Mouse (Mus musculus) heart, postnatal 0 days (tissue): ENCODE data around the gene Ap2m1. TPM values are rescaled to one million over a fixed set of nuclear protein-coding genes. Genes with fewer than 3 reads are reported as not detected.

ENCODE experiments used
- ATAC-seq: fragments of 200-750 bp; cut with Nextera tagmentation; 2 replicates; pipeline ENCODE4 v1.8.0; 2017; ENCODE audit warnings: low read depth, moderate number of reproducible peaks, moderate library complexity; ENCODE audit not compliant: insufficient read depth
- DNase-seq: peaks from one replicate; pipeline ENCODE4 v3.0.0-alpha.2; 2016; ENCODE audit warnings: low spot score
- H3K27ac ChIP-seq: fragments of 300-500 bp; sonication (generic); 2 replicates; pipeline ENCODE4 v1.5.1; 2014; ENCODE audit warnings: low read depth, mild to moderate bottlenecking
- H3K27me3 ChIP-seq: fragments of 300-500 bp; sonication (generic); 2 replicates; pipeline ENCODE4 v1.6.1; 2014; ENCODE audit warnings: low read length, mixed read lengths; ENCODE audit not compliant: control insufficient read depth, insufficient read depth
- H3K36me3 ChIP-seq: fragments of 300-500 bp; sonication (generic); replicated peaks from 2 replicates; pipeline ENCODE4 v1.6.1; 2014; ENCODE audit warnings: low read length, mixed read lengths; ENCODE audit not compliant: control insufficient read depth, insufficient read depth
- H3K4me1 ChIP-seq: fragments of 300-500 bp; sonication (generic); 2 replicates; pipeline ENCODE4 v1.6.1; 2014; ENCODE audit warnings: antibody characterized with exemption; ENCODE audit not compliant: control insufficient read depth, insufficient read depth
- H3K4me2 ChIP-seq: fragments of 300-500 bp; sonication (generic); 2 replicates; pipeline ENCODE4 v1.6.1; 2014; ENCODE audit warnings: low read depth, mild to moderate bottlenecking, low read length, moderate library complexity
- H3K4me3 ChIP-seq: fragments of 300-500 bp; sonication (generic); 2 replicates; pipeline ENCODE4 v1.5.1; 2014; ENCODE audit warnings: low read depth, low read length
- H3K9ac ChIP-seq: fragments of 300-500 bp; sonication (generic); replicated peaks from 2 replicates; pipeline ENCODE4 v1.6.1; 2014; ENCODE audit warnings: low read depth, low read length, mixed read lengths
- H3K9me3 ChIP-seq: fragments of 300-500 bp; sonication (generic); replicated peaks from 2 replicates; pipeline ENCODE4 v1.6.1; 2016; ENCODE audit warnings: low read length; ENCODE audit not compliant: control insufficient read depth
- CTCF ChIP-seq: IDR thresholded peaks from 2 replicates; pipeline ENCODE4 v1.5.1; 2016; ENCODE audit warnings: antibody characterized with exemption, control low read depth, low read depth
- EP300 ChIP-seq: IDR thresholded peaks from 2 replicates; pipeline ENCODE4 v1.6.1; 2016; ENCODE audit warnings: antibody characterized with exemption, low read depth
- WGBS: fragments of 180-500 bp; shearing (Covaris S2); extraction: QIAGEN DNeasy Blood & Tissue Kit; methylation state at CpG from one replicate; pipeline ENCODE4 v1.1.7; 2014; 5-methylcytosine and 5-hydroxymethylcytosine counted together
- polyA plus RNA-seq: library from polyadenylated mRNA; unstranded; fragments of >200 nt; fragmentation: Nextera tagmentation; extraction: Ambion mirVana; gene quantifications from 2 replicates; pipeline ENCODE4 v1.2.1, GENCODE M21; 2015
- total RNA-seq: library from RNA; depleted of rRNA; stranded (reverse); fragments of >200 nt; gene quantifications from 2 replicates; pipeline ENCODE4 v1.2.3, GENCODE M21; 2014; ENCODE audit warnings: low replicate concordance; rRNA removed

Ap2m1 gene
- total and polyA plus RNA-seq, 2 experiments from 2014 or later: 363 to 429 TPM

DNA sequence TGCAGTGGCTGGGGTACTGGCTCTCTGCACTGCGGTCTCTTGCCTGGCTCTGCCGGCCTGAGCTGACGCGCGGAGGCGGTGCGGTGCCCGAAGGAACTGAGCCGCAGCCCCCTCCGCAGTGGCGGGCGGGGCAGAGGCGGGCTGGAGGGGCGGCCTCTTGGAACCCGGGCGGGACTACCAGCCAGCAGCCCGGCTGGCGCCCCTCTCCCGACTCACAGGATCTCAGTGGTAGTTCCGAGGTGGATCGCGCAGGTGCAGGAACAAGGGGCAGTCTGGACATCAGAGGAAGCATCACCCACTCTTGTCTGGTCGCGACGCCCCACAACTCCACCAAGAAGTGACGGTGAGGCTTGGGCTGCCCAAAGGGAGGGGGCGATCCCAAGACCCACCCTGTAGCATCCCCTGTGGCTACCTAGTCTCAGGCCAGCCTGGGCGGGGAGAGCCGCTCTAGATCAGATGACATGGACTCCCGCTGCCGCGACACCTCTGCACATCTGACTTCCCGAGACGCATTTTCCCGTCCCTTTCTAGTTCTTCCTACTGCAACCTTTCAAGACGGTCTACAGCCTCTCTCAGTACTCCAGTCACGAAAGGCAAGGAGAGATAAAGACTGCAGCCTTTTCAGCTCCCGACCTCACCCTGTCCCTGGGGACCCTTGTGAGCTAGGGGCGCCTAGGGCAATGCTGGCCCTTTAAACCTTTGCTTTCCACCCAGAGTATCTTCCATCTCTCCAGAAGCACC is 54.8 kb downstream of the Ap2m1 start:
- H3K27me3 ChIP-seq: peaks cover 58% of the 10 kb centered on the region

DNA sequence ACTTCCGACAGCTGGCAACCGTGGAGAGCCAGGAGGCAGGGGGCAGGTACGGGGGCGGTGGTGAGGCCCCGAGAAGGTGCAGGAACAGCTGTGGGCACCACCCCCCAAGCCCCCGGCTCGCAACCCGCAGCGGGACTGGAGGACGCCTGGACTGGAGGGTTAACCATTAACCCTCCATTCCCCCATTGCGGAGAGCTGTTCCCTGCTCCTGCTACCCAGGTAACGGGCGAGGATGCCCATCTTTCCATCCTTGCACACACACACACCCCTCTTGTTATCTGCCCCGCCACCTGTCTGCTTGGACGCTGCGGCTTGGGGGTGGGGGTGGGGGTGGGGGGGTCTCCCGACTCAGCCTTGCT is 55.4 kb downstream of the Ap2m1 start:
- WGBS: 5% methylated on average over 17 of the region's 17 CpGs

More for the DNA sequence above, 54.8 kb downstream of the Ap2m1 start:
- Histone ChIP-seq H3K9me3 (no peaks in the 10 kb centered on the region), H3K27ac (no peak overlapping the region), H3K36me3 (no peaks in the 10 kb centered on the region), H3K9ac (0 out of 2 replicates have a peak overlapping the region, but pooled peaks have one; percentile 7), H3K4me1 (peaks cover 11% of the 10 kb centered on the region; the same call in 1 of the 2 replicates), H3K4me3 (peak overlapping the region; percentile 52), H3K4me2 (peak overlapping the region; percentile 75)
- TF ChIP-seq CTCF (no peak), EP300 (no peak)
- DNase-seq: no peak
- ATAC-seq: no peak
- under 1% methylated on average over 39 of the region's 39 CpGs for WGBS

DNA sequence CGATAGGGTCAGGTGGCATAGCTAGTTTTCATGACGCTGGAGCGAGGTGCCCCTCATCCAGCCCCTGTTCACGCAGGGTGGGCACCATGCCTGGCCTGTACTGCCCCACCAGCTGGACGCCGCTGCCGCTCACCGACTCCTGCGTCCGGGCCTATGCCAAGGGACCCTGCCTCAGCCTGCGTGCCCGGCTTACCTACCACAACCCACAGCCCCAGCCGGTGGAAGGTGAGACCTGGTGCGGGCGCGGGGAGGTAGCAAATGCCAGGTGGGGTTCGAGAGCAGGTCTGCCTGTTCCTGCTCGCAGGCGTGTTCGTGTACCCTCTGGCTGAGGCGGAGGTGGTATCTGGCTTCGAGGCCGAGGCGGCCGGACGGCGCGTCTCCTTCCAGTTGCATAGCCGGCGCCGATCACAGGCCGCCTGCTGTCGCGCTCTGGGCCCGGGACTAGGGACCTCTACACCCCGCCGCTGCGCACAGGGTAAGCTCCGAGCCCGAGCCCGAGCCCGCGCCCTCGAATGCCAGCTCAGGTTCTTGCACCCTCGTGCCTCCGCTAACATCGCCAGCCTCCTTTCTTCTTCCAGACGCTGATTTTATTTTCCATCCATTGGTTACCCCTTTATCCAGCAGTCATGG is 55.9 kb downstream of the Ap2m1 start:
- DNase-seq: no peak
- no peak overlapping the region for H3K9ac ChIP-seq
- WGBS: 5% methylated on average over 48 of the region's 48 CpGs

More for the DNA sequence above, 55.4 kb downstream of the Ap2m1 start:
- H3K27me3 ChIP-seq: peaks cover 58% of the 10 kb centered on the region
- H3K27ac ChIP-seq: no peak overlapping the region
- ATAC-seq (0 out of 2 replicates have a peak, but pooled peaks have one; percentile 14), DNase-seq (no peak)
- peak overlapping the region; percentile 75 for H3K4me2 ChIP-seq
- TF ChIP-seq EP300 (no peak), CTCF (no peak)
- H3K4me1 ChIP-seq: peaks cover 11% of the 10 kb centered on the region; the same call in 1 of the 2 replicates
- no peaks in the 10 kb centered on the region for H3K9me3 ChIP-seq
- H3K36me3 ChIP-seq: no peaks in the 10 kb centered on the region
- peak overlapping the region; percentile 52 for H3K4me3 ChIP-seq
- H3K9ac ChIP-seq: no peak overlapping the region

More for the DNA sequence above, 55.9 kb downstream of the Ap2m1 start:
- peak overlapping the region; percentile 12; the same call in 1 of the 2 replicates for H3K4me2 ChIP-seq
- peaks cover 62% of the 10 kb centered on the region for H3K27me3 ChIP-seq
- no peak for ATAC-seq
- H3K4me1 ChIP-seq: peaks cover 11% of the 10 kb centered on the region; the same call in 1 of the 2 replicates
- no peak for TF ChIP-seq EP300
- no peak for TF ChIP-seq CTCF
- H3K36me3 ChIP-seq: no peaks in the 10 kb centered on the region
- H3K9me3 ChIP-seq: no peaks in the 10 kb centered on the region
- peak overlapping the region; percentile 15; the same call in 1 of the 2 replicates for H3K4me3 ChIP-seq
- H3K27ac ChIP-seq: no peak overlapping the region

Other genes with a start within 250 kb of the Ap2m1 start
- gene Parl, start 233.1 kb upstream of the Ap2m1 start, total RNA-seq: 46.7 and 137 TPM in 2 replicates
- gene Parl, start 233.1 kb upstream of the Ap2m1 start, polyA plus RNA-seq: 114 and 119 TPM in 2 replicates
- gene Cyp2ab1, start 210.1 kb upstream of the Ap2m1 start, total RNA-seq: not detected in 2 replicates
- 0.12 TPM in 1 of 2 replicates, not detected in the other for gene Cyp2ab1, start 210.1 kb upstream of the Ap2m1 start, polyA plus RNA-seq
- gene Abcc5, start 109.1 kb upstream of the Ap2m1 start, total RNA-seq: 60.7 and 64.3 TPM in 2 replicates
- 26.0 and 29.9 TPM in 2 replicates for gene Abcc5, start 109.1 kb upstream of the Ap2m1 start, polyA plus RNA-seq
- gene Eif2b5, start 36.7 kb upstream of the Ap2m1 start, total RNA-seq: 67.6 and 86.3 TPM in 2 replicates
- gene Eif2b5, start 36.7 kb upstream of the Ap2m1 start, polyA plus RNA-seq: 60.0 and 60.2 TPM in 2 replicates
- gene Dvl3, start 18.5 kb upstream of the Ap2m1 start, total RNA-seq: 30.1 and 36.9 TPM in 2 replicates
- gene Dvl3, start 18.5 kb upstream of the Ap2m1 start, polyA plus RNA-seq: 10.0 and 11.4 TPM in 2 replicates
- 47.1 and 76.5 TPM in 2 replicates for gene Abcf3, start 13.1 kb downstream of the Ap2m1 start, total RNA-seq
- 42.2 and 44.3 TPM in 2 replicates for gene Abcf3, start 13.1 kb downstream of the Ap2m1 start, polyA plus RNA-seq
- gene Vwa5b2, start 54.0 kb downstream of the Ap2m1 start, total RNA-seq: 0.46 TPM in 1 of 2 replicates, not detected in the other
- gene Vwa5b2, start 54.0 kb downstream of the Ap2m1 start, polyA plus RNA-seq: 0.04 TPM in 1 of 2 replicates, not detected in the other
- gene Eef1akmt4, start 76.1 kb downstream of the Ap2m1 start, total RNA-seq: 9.5 and 18.9 TPM in 2 replicates
- gene Eef1akmt4, start 76.1 kb downstream of the Ap2m1 start, polyA plus RNA-seq: 11.2 and 12.6 TPM in 2 replicates
- gene Gm49333, start 76.1 kb downstream of the Ap2m1 start, total RNA-seq: not detected in 2 replicates
- gene Gm49333, start 76.1 kb downstream of the Ap2m1 start, polyA plus RNA-seq: not detected in 2 replicates
- gene Alg3, start 76.3 kb downstream of the Ap2m1 start, total RNA-seq: 15.3 and 21.6 TPM in 2 replicates
- gene Alg3, start 76.3 kb downstream of the Ap2m1 start, polyA plus RNA-seq: 20.2 and 20.7 TPM in 2 replicates
- 0.31 and 1.5 TPM in 2 replicates for gene Camk2n2, start 85.8 kb downstream of the Ap2m1 start, total RNA-seq
- gene Camk2n2, start 85.8 kb downstream of the Ap2m1 start, polyA plus RNA-seq: 0.34 and 0.49 TPM in 2 replicates
- 0.43 and 1.5 TPM in 2 replicates for gene Ece2, start 94.3 kb downstream of the Ap2m1 start, total RNA-seq
- 0.21 and 0.26 TPM in 2 replicates for gene Ece2, start 94.3 kb downstream of the Ap2m1 start, polyA plus RNA-seq
- gene Psmd2, start 116.2 kb downstream of the Ap2m1 start, total RNA-seq: 156 and 158 TPM in 2 replicates
- gene Psmd2, start 116.2 kb downstream of the Ap2m1 start, polyA plus RNA-seq: 198 and 206 TPM in 2 replicates
- 296 and 335 TPM in 2 replicates for gene Eif4g1, start 132.8 kb downstream of the Ap2m1 start, total RNA-seq
- gene Eif4g1, start 132.8 kb downstream of the Ap2m1 start, polyA plus RNA-seq: 69.5 and 74.6 TPM in 2 replicates
- 24.8 and 25.5 TPM in 2 replicates for gene Fam131a, start 157.8 kb downstream of the Ap2m1 start, total RNA-seq
- 8.7 and 8.8 TPM in 2 replicates for gene Fam131a, start 157.8 kb downstream of the Ap2m1 start, polyA plus RNA-seq
- 8.6 and 27.9 TPM in 2 replicates for gene Polr2h, start 182.2 kb downstream of the Ap2m1 start, total RNA-seq
- gene Polr2h, start 182.2 kb downstream of the Ap2m1 start, polyA plus RNA-seq: 33.7 and 35.7 TPM in 2 replicates
- gene Clcn2, start 182.3 kb downstream of the Ap2m1 start, total RNA-seq: 4.6 and 16.9 TPM in 2 replicates
- gene Clcn2, start 182.3 kb downstream of the Ap2m1 start, polyA plus RNA-seq: 1.4 and 1.9 TPM in 2 replicates
- gene Chrd, start 197.6 kb downstream of the Ap2m1 start, total RNA-seq: 9.7 and 13.9 TPM in 2 replicates
- gene Chrd, start 197.6 kb downstream of the Ap2m1 start, polyA plus RNA-seq: 0.43 and 0.49 TPM in 2 replicates
- gene Thpo, start 199.0 kb downstream of the Ap2m1 start, total RNA-seq: 0.46 TPM in 1 of 2 replicates, not detected in the other
- gene Thpo, start 199.0 kb downstream of the Ap2m1 start, polyA plus RNA-seq: 0.12 and 0.14 TPM in 2 replicates